Mouse (Mus musculus) forebrain, embryonic 11.5 days (tissue): Measurements from ENCODE around the gene Nos1ap. TPM values are rescaled to one million over a fixed set of nuclear protein-coding genes. Genes with fewer than 3 reads are reported as not detected.
A peak's percentile ranks its signal among the peaks of the same experiment; 100 is the strongest.

ENCODE experiments used
- ATAC-seq: fragments of 200-750 bp; cut with Nextera tagmentation; replicated peaks from 2 replicates; pipeline ENCODE4 v1.8.0; 2017; ENCODE audit warnings: moderate TSS enrichment; ENCODE audit not compliant: low FRiP score
- DNase-seq: peaks from one replicate; pipeline ENCODE4 v3.0.0-alpha.2; 2017; ENCODE audit warnings: low spot score
- H3K27ac ChIP-seq: fragments of 300-500 bp; sonication (generic); 2 replicates; pipeline ENCODE4 v1.5.1; 2014; ENCODE audit warnings: low read depth, low read length
- H3K27me3 ChIP-seq: fragments of 300-500 bp; sonication (generic); 2 replicates; pipeline ENCODE4 v1.6.1; 2014; ENCODE audit warnings: mild to moderate bottlenecking, low read length, mixed read lengths; ENCODE audit not compliant: control insufficient read depth, insufficient read depth
- H3K36me3 ChIP-seq: fragments of 300-500 bp; sonication (generic); 2 replicates; pipeline ENCODE4 v1.6.1; 2014; ENCODE audit warnings: mild to moderate bottlenecking, low read length, moderate library complexity, mixed read lengths; ENCODE audit not compliant: control insufficient read depth, insufficient read depth
- H3K4me1 ChIP-seq: fragments of 300-500 bp; sonication (generic); replicated peaks from 2 replicates; pipeline ENCODE4 v1.6.1; 2014; ENCODE audit warnings: low read length, mixed read lengths; ENCODE audit not compliant: control insufficient read depth, insufficient read depth
- H3K4me2 ChIP-seq: fragments of 300-500 bp; sonication (generic); 2 replicates; pipeline ENCODE4 v1.6.1; 2014; ENCODE audit warnings: low read depth, mild to moderate bottlenecking, low read length, moderate library complexity, mixed read lengths; ENCODE audit not compliant: severe bottlenecking
- H3K4me3 ChIP-seq: fragments of 300-500 bp; sonication (generic); 2 replicates; pipeline ENCODE4 v1.5.1; 2014; ENCODE audit warnings: low read depth, low read length
- H3K9ac ChIP-seq: fragments of 300-500 bp; sonication (generic); 2 replicates; pipeline ENCODE4 v1.6.1; 2014; ENCODE audit warnings: low read length
- H3K9me3 ChIP-seq: fragments of 300-500 bp; sonication (generic); 2 replicates; pipeline ENCODE4 v1.6.1; 2016; ENCODE audit warnings: low read length, mixed read lengths; ENCODE audit not compliant: control insufficient read depth
- WGBS: fragments of 180-500 bp; shearing (Covaris S2); extraction: QIAGEN DNeasy Blood & Tissue Kit; methylation state at CpG from one replicate; pipeline ENCODE4 v1.1.7; 2014; 5-methylcytosine and 5-hydroxymethylcytosine counted together
- polyA plus RNA-seq: library from polyadenylated mRNA; unstranded; fragments of >200 nt; fragmentation: Nextera tagmentation; extraction: Ambion mirVana; gene quantifications from 2 replicates; pipeline ENCODE4 v1.2.1, GENCODE M21; 2014

Nos1ap gene
- polyA plus RNA-seq, 1 experiment from 2014 or later: 19.7 TPM

DNA sequence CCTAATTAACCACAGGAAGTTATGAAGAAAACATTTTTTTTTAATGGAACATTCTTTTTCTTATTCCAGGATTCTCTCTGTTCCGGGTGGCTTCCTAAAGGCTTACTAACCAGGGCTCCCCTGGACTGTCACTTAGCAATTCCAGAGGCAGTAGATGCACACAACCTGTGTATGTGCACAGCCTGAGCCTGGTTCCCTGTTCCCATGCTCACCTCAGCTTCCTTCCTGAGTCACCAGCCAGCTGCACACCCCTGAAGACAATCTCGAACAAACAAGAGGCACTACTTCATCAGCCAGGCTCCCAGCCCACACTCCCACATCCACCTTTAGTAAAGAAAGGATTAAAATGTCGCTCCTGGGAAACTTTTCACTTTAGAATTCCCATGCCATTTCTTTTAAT lies 144.2 kb downstream of the Nos1ap start:
- Histone ChIP-seq H3K9me3 (no peaks in the 10 kb centered on the region), H3K36me3 (no peaks in the 10 kb centered on the region), H3K9ac (no peak overlapping the region)

DNA sequence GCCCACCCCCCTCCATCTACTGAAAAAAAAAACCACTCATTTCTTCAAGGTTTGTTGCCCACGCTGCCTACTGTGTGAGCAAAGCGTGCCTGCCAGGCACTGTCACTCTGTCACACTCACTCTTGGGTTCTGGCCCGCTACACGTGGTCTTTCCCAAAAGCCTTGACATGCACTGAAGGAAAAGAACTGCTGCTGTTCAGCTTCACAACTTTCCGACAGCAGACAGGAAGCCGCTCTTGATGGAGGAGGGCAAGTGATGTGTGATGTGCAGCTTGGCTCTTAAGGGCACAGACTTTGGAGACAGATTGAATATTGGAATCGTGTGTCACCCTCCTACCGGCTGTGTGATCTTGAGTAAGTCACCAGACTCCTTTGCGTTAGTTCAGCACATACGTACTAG lies 149.3 kb downstream of the Nos1ap start:
- Histone ChIP-seq H3K4me2 (no peak overlapping the region), H3K27ac (no peak overlapping the region), H3K36me3 (no peaks in the 10 kb centered on the region), H3K9ac (no peak overlapping the region), H3K9me3 (no peaks in the 10 kb centered on the region), H3K4me1 (peaks cover 4% of the 10 kb centered on the region), H3K4me3 (no peak overlapping the region), H3K27me3 (no peaks in the 10 kb centered on the region)
- ATAC-seq (no peak), DNase-seq (no peak)
- WGBS: 92% methylated on average over 10 of the region's 10 CpGs

More for the DNA sequence above, 144.2 kb downstream of the Nos1ap start:
- Histone ChIP-seq H3K27ac (no peak overlapping the region), H3K4me1 (peaks cover 4% of the 10 kb centered on the region; the same call in 1 of the 2 replicates), H3K4me2 (no peak overlapping the region), H3K27me3 (no peaks in the 10 kb centered on the region), H3K4me3 (no peak overlapping the region)
- DNase-seq: no peak
- ATAC-seq: no peak
- 51% methylated on average over 3 of the region's 3 CpGs for WGBS

DNA sequence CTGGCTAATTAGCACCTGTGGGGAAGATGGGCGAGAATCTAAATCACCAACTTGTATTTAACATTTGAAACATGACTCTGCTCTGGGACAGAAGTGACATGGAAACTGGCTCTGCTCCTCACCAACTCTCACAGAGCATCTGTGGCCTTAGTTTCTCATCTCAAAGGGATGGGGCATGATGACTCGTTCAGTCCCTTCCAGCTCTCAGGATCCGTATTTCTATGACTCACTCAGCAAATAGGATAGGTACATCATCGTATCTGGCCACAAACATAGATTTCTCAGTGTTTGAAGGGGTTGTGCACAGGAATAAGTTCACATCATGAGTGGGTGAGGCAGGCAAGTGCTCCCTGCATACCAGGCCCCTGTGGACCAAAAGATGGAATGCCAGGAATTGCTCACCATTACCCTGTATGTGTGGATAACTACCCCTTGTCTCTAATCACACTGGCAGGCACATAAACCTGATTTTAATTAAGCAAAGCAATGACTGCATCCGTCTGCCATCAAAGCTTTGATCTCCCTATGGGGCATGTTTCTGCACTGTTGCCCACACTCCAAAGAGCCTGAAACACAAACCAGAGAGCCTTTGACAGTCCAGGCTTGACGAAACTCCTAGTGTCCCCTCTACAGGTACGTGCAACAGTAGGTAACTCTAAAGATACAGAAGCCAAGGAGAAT lies 151.1 kb downstream of the Nos1ap start:
- Histone ChIP-seq H3K27ac (no peak overlapping the region), H3K4me3 (no peak overlapping the region), H3K27me3 (no peaks in the 10 kb centered on the region), H3K4me1 (peaks cover 4% of the 10 kb centered on the region), H3K4me2 (no peak overlapping the region), H3K9me3 (no peaks in the 10 kb centered on the region), H3K36me3 (no peaks in the 10 kb centered on the region), H3K9ac (no peak overlapping the region)
- WGBS: 49% methylated on average over 7 of the region's 7 CpGs
- peak; percentile 59 for ATAC-seq
- DNase-seq: no peak

DNA sequence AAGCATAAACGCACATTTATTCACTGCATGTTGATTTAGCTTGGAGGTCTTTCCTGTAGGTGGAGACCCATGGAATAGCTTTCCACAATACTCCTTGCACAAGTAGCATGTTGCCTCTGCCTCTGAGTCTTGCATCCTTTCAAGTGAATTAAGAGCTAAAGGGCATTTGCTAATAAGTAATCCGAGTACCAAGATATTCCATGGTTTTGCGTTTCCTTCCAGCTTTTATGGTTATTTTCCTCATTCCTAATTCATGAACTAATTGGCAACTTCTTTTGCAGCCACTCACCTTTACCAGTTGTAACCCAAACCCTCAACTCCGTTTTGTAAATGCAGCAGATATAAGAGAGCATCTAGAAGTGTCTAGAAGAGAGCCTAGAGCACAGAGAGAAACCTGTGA lies 155.5 kb downstream of the Nos1ap start:
- no peak overlapping the region for H3K4me2 ChIP-seq
- ATAC-seq (no peak), DNase-seq (no peak)
- H3K9me3 ChIP-seq: no peaks in the 10 kb centered on the region
- H3K27ac ChIP-seq: no peak overlapping the region
- no peak overlapping the region for H3K4me3 ChIP-seq
- no peaks in the 10 kb centered on the region for H3K36me3 ChIP-seq
- no peak overlapping the region for H3K9ac ChIP-seq
- WGBS: 87% methylated on average over 4 of the region's 4 CpGs
- no peaks in the 10 kb centered on the region for H3K27me3 ChIP-seq
- H3K4me1 ChIP-seq: peaks cover 11% of the 10 kb centered on the region

DNA sequence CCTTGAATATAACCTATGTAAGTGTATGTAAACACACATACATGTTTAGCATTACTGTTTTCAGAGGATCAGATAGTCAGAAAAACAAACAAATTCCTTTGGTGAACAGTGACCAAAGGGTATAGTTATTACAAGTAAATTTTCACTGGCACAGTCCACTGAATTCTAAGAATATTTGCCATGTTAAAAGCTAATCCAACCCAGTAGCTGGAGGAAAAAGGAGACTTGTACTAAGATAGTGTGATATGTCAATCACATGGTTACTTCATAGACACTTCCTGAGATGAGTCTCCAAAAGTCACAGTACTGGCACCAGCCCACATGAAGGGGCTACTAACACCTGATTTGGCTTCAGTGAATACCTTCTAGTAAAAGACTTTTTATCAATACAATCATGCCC lies 156.0 kb downstream of the Nos1ap start:
- DNase-seq: no peak
- Histone ChIP-seq H3K36me3 (no peaks in the 10 kb centered on the region), H3K4me3 (no peak overlapping the region), H3K27ac (no peak overlapping the region), H3K4me1 (peaks cover 8% of the 10 kb centered on the region), H3K9ac (no peak overlapping the region), H3K27me3 (no peaks in the 10 kb centered on the region), H3K4me2 (no peak overlapping the region), H3K9me3 (no peaks in the 10 kb centered on the region)
- no peak for ATAC-seq

DNA sequence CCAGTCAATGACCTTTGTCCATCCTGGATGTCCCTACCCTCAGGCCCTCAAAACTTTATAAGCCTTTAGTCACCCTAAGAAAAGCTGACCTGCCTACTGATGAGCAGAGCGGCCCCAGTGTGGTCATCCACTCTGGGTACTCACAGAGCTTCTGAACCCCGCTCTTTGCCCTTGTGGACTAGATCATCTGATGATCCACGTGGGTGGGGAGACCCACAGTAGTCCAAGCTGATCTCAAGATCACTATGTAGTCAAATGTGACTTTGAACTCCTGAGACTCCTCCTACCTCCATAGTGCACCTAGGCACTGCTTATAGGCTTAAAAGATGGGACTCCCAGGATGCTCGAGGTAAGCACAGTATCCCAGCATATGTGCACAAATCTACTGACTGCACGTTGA lies 157.4 kb downstream of the Nos1ap start:
- 87% methylated on average over 5 of the region's 5 CpGs for WGBS
- no peak overlapping the region for H3K27ac ChIP-seq
- no peak for DNase-seq

DNA sequence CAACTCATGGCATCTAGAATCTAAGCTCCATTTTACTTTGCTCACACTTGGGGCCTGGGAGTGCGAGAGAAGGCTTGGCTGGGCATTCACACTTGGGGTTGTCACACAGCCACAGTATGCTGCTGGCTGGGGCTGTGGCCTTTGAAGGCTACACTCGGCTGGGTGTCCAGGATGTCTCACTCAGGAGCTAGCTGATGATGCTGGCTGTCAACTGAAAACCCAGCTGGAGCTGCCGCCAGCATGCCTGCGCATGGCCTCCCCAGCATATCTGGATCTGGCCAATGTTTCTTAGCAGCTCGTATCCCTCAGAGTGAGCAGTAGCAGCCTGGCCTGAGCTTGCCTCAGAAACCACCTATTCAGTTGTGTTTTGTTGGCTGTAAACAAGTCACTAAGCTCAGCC lies 158.3 kb downstream of the Nos1ap start:
- H3K36me3 ChIP-seq: no peaks in the 10 kb centered on the region
- H3K4me3 ChIP-seq: no peak overlapping the region
- ATAC-seq (no peak), DNase-seq (no peak)
- H3K9me3 ChIP-seq: no peaks in the 10 kb centered on the region
- H3K4me1 ChIP-seq: peaks cover 8% of the 10 kb centered on the region; the same call in 1 of the 2 replicates
- H3K27ac ChIP-seq: no peak overlapping the region
- 73% methylated on average over 5 of the region's 5 CpGs for WGBS
- no peak overlapping the region for H3K4me2 ChIP-seq
- H3K27me3 ChIP-seq: no peaks in the 10 kb centered on the region
- no peak overlapping the region for H3K9ac ChIP-seq

More for the DNA sequence above, 157.4 kb downstream of the Nos1ap start:
- no peak for ATAC-seq
- Histone ChIP-seq H3K4me2 (no peak overlapping the region), H3K36me3 (no peaks in the 10 kb centered on the region), H3K4me1 (peaks cover 8% of the 10 kb centered on the region; the same call in 1 of the 2 replicates), H3K4me3 (no peak overlapping the region), H3K27me3 (no peaks in the 10 kb centered on the region), H3K9me3 (no peaks in the 10 kb centered on the region), H3K9ac (no peak overlapping the region)

DNA sequence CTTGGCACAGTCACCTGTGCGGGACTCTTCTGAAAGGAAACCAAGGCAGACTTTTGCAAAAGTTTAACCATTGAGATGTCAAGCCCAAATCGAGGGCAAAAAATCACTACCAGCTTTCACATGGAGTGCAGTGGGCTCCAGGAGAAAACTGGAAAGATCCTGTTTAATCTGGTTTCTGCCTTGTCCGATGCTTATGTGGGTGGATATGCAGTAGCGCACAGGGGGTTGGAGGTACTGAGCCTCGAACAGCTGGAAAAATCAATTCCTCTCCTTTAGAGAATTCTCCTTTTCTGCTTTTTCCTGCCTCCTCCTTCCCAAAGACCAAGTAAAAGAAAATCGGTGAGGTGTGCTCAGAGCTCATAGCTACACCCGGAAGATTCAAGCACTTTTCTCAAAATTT lies 159.0 kb downstream of the Nos1ap start:
- H3K27me3 ChIP-seq: no peaks in the 10 kb centered on the region
- DNase-seq: no peak
- H3K4me3 ChIP-seq: no peak overlapping the region
- WGBS: 95% methylated on average over 7 of the region's 7 CpGs
- H3K36me3 ChIP-seq: no peaks in the 10 kb centered on the region
- no peak for ATAC-seq
- H3K9ac ChIP-seq: no peak overlapping the region
- no peaks in the 10 kb centered on the region for H3K9me3 ChIP-seq
- H3K4me2 ChIP-seq: no peak overlapping the region
- peaks cover 8% of the 10 kb centered on the region; the same call in 1 of the 2 replicates for H3K4me1 ChIP-seq
- H3K27ac ChIP-seq: no peak overlapping the region

DNA sequence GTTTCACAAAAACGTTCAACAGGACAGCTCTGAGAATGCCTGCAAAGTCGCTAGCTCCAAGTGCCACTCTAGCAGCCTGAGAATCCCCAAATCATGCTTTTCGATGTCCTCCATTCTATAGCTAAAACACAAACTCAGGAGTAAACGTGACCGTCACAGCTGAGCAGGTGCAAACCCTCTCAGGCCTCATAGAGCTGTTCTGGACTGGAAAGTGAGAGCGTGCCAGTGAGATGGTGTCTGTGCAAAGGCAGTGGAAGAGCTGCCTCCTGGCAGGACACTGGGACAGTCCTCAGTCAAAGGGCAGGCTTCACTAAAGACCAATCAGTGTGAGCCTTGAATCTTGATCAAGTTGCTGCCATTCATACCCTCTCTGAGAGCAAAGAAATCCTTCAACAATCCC lies 160.0 kb downstream of the Nos1ap start:
- no peaks in the 10 kb centered on the region for H3K27me3 ChIP-seq
- no peak overlapping the region for H3K4me2 ChIP-seq
- peak overlapping the region; percentile 50; the same call in 1 of the 2 replicates for H3K27ac ChIP-seq
- H3K4me1 ChIP-seq: peaks cover 8% of the 10 kb centered on the region
- ATAC-seq: no peak
- H3K9me3 ChIP-seq: no peaks in the 10 kb centered on the region
- no peak overlapping the region for H3K9ac ChIP-seq
- 68% methylated on average over 6 of the region's 6 CpGs for WGBS
- H3K36me3 ChIP-seq: no peaks in the 10 kb centered on the region
- no peak overlapping the region for H3K4me3 ChIP-seq
- no peak for DNase-seq
